Mouse (Mus musculus) megakaryocyte-erythroid progenitor cell, adult 5-6 weeks (primary cell): Measurements from ENCODE around the gene Gucy1b2. TPM values are rescaled to one million over a fixed set of nuclear protein-coding genes. Genes with fewer than 3 reads are reported as not detected.

Experiments used
- ATAC-seq: replicated peaks from 2 replicates; pipeline ENCODE4 v1.8.0; 2016; ENCODE audit warnings: mild to moderate bottlenecking, inconsistent platforms; ENCODE audit not compliant: severe bottlenecking, poor library complexity, low FRiP score, low TSS enrichment
- total RNA-seq, 2 experiments: library from RNA; stranded (forward) in 1 of 2; stranded (reverse) in 1 of 2; fragments of 200-1000, 215-1000 nt in 1 of 2; fragments of >200 nt in 1 of 2; fragmentation: Nextera tagmentation in 1 of 2; gene quantifications; 2 replicates each; pipeline ENCODE4 v1.2.3; 2014 to 2017

Gene Gucy1b2
- total RNA-seq (2014; fragmentation: Nextera tagmentation) (not detected in 2 replicates), total RNA-seq (2017) (not detected in 2 replicates)

- no peak for ATAC-seq
Measured at GRCm38 (mm10) chr14:62456239-62456747, at the start of gene Gucy1b2. TSS of gene Gucy1b2 (minus strand) at chr14:62456289.

GRCm38 (mm10) chr14:62497391-62497790, 41.3 kb upstream of the Gucy1b2 start:
- no peak for ATAC-seq

- ATAC-seq: no peak
Measured at GRCm38 (mm10) chr14:62496501-62496900, 40.4 kb upstream of the Gucy1b2 start.

GRCm38 (mm10) chr14:62493456-62493855, 37.4 kb upstream of the Gucy1b2 start:
- ATAC-seq: no peak

- ATAC-seq: peak; percentile 98
Measured at GRCm38 (mm10) chr14:62492196-62492850, 36.2 kb upstream of the Gucy1b2 start.

GRCm38 (mm10) chr14:62488270-62488669, 32.2 kb upstream of the Gucy1b2 start:
- no peak for ATAC-seq

- ATAC-seq: no peak
Measured at GRCm38 (mm10) chr14:62481381-62481780, 25.3 kb upstream of the Gucy1b2 start.

GRCm38 (mm10) chr14:62479395-62479794, 23.3 kb upstream of the Gucy1b2 start:
- no peak for ATAC-seq

- ATAC-seq: no peak
Measured at GRCm38 (mm10) chr14:62474481-62474880, 18.4 kb upstream of the Gucy1b2 start.

GRCm38 (mm10) chr14:62472061-62472460, 16.0 kb upstream of the Gucy1b2 start:
- ATAC-seq: no peak

- no peak for ATAC-seq
Measured at GRCm38 (mm10) chr14:62468753-62469125, 12.7 kb upstream of the Gucy1b2 start.

- ATAC-seq: no peak
Measured at GRCm38 (mm10) chr14:62468119-62468752, 12.1 kb upstream of the Gucy1b2 start.

GRCm38 (mm10) chr14:62464966-62465365, 8.9 kb upstream of the Gucy1b2 start:
- no peak for ATAC-seq

- no peak for ATAC-seq
Measured at GRCm38 (mm10) chr14:62459541-62459940, 3.5 kb upstream of the Gucy1b2 start.

- ATAC-seq: peak; percentile 59; the same call in 1 of the 2 replicates
Measured at GRCm38 (mm10) chr14:62457420-62458181, 1.5 kb upstream of the Gucy1b2 start.

- no peak for ATAC-seq
Measured at GRCm38 (mm10) chr14:62455570-62455879, 564 bp downstream of the Gucy1b2 start.

- ATAC-seq: no peak
Measured at GRCm38 (mm10) chr14:62454760-62455569, 1.1 kb downstream of the Gucy1b2 start.

GRCm38 (mm10) chr14:62454136-62454535, 2.0 kb downstream of the Gucy1b2 start:
- no peak for ATAC-seq

GRCm38 (mm10) chr14:62453276-62453675, 2.8 kb downstream of the Gucy1b2 start:
- no peak for ATAC-seq

- no peak for ATAC-seq
Measured at GRCm38 (mm10) chr14:62450706-62451105, 5.4 kb downstream of the Gucy1b2 start.
